Mouse (Mus musculus) heart, adult 2 months (tissue): ENCODE measurements at regions not wholly inside any gene's neighbourhood (a gene's known extent, or its start where the extent isn't known, plus 50 kb on each side); places are given as distances from the start of the nearest gene placed in this dataset.

ENCODE experiments used
- CTCF ChIP-seq: fragments of 200-600 bp; IDR thresholded peaks from 2 replicates; pipeline ENCODE4 v1.8.1; 2022; ENCODE audit warnings: antibody characterized with exemption, mild to moderate bottlenecking, moderate library complexity
- EP300 ChIP-seq: fragments of 200-500 bp; IDR thresholded peaks from 2 replicates; pipeline ENCODE4 v1.6.1; 2011; ENCODE audit warnings: low read depth, low read length, control low read depth; ENCODE audit not compliant: insufficient read depth
- POLR2A ChIP-seq: fragments of 200-500 bp; IDR thresholded peaks from 2 replicates; pipeline ENCODE4 v1.6.1; 2011; ENCODE audit warnings: mild to moderate bottlenecking, low read depth, low read length, control low read depth; ENCODE audit not compliant: insufficient read depth

DNA sequence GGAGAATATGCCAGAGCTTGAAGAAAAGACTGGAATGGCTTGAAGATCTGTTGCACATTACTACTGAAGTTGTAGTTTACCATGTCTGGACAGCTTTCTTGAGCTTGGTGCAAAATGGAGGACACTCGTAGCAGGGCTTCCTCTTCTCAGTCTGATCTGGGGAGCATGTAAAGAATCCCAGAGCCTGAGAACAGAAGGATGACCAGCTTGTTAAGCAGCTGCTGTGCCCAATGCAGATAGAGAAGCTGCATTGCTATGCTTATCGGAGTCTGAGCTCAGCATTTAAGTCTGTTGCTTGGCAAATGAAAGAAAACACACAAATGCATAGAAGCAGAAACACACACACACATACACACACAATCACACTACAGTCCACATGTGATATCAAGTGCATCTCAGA, 76.9 kb upstream of the Tnc start:
- TF ChIP-seq EP300 (no peak), CTCF (no peak), POLR2A (no peak)
